In genomic region chr3:38888111-38888510, GRCm38 (mm10) we compare ENCODE assay signal across 8 mouse cellular contexts. TPM values are rescaled to one million over a fixed set of nuclear protein-coding genes. Genes with fewer than 3 reads are reported as not detected.
A peak's percentile ranks its signal among the peaks of the same experiment; 100 is the strongest.
DNase-seq lines count a peak whose midpoint lies in the region; ATAC-seq and TF ChIP-seq lines count a peak whose summit lies in the region.

No protein-coding gene starts in this region.

- H3K36me3 ChIP-seq in forebrain, embryonic 14.5 days (ENCODE audit: control insufficient read depth, insufficient read depth, low read length), result peaks cover 33% of the 10 kb centered on the region
- H3K36me3 ChIP-seq in liver, postnatal 0 days (replicated peaks; ENCODE audit: insufficient read depth, low read length), result no peaks in the 10 kb centered on the region

- TF ChIP-seq POLR2A in brain, embryonic 14.5 days (IDR thresholded peaks at IDR 0.05; ENCODE audit: borderline replicate concordance, extremely low read depth, insufficient read depth, insufficient read length, poor library complexity, severe bottlenecking), result no peak
- no peak for TF ChIP-seq POLR2A in olfactory bulb, adult 2 months (IDR thresholded peaks at IDR 0.05; ENCODE audit: insufficient read depth, low read depth, low read length)

- peak overlapping the region; percentile 98 for H3K4me2 ChIP-seq in forebrain, embryonic 14.5 days (ENCODE audit: low read length)
- peak overlapping the region; percentile 93 for H3K4me2 ChIP-seq in liver, postnatal 0 days (ENCODE audit: low read depth, low read length)

- H3K27ac ChIP-seq in forebrain, embryonic 14.5 days (ENCODE audit: low read depth, low read length), result peak overlapping the region; percentile 97; the same call in 1 of the 2 replicates
- H3K27ac ChIP-seq in liver, postnatal 0 days (ENCODE audit: low read depth), result no peak overlapping the region
- H3K27ac ChIP-seq in olfactory bulb, adult 2 months (ENCODE audit: insufficient read depth, low read depth, low read length), result no peak overlapping the region

- H3K9ac ChIP-seq in forebrain, embryonic 14.5 days (ENCODE audit: low read length), result peak overlapping the region; percentile 90
- H3K9ac ChIP-seq in liver, postnatal 0 days (replicated peaks), result no peak overlapping the region

- WGBS in forebrain, embryonic 14.5 days, result 16% methylated on average over 24 of the region's 24 CpGs
- WGBS in liver, postnatal 0 days (ENCODE audit: insufficient replicate concordance), result 14% methylated on average over 24 of the region's 24 CpGs
- WGBS in olfactory bulb, adult 2 months, result 8% methylated on average over 24 of the region's 24 CpGs

- peak; percentile 71 for TF ChIP-seq CTCF in brain, embryonic 14.5 days (IDR thresholded peaks at IDR 0.05; ENCODE audit: borderline replicate concordance, extremely low read depth, insufficient read depth, insufficient read length)
- peak; percentile 54 for TF ChIP-seq CTCF in liver, postnatal 0 days (IDR thresholded peaks at IDR 0.05; ENCODE audit: low read depth)
- TF ChIP-seq CTCF in olfactory bulb, adult 2 months (IDR thresholded peaks at IDR 0.05; ENCODE audit: insufficient read depth, low read depth, low read length), result peak; percentile 58; the same call in 1 of the 2 replicates

- peak; percentile 49 for DNase-seq in ES-CJ7 (ENCODE audit: low read depth, low spot score)
- DNase-seq in brain, embryonic 14.5 days (ENCODE audit: low read depth), result peak; percentile 78
- DNase-seq in forebrain, embryonic 14.5 days (ENCODE audit: low spot score), result peak; percentile 67
- DNase-seq in heart, postnatal 10 days, result peak; percentile 66 to 78
- DNase-seq in kidney, postnatal 4 days, result peak; percentile 85 to 87
- peak; percentile 60 for DNase-seq in liver, postnatal 0 days
- DNase-seq in adipocyte (ENCODE audit: low spot score), result no peak

- peaks cover 17% of the 10 kb centered on the region; the same call in 1 of the 2 replicates for H3K4me1 ChIP-seq in forebrain, embryonic 14.5 days (ENCODE audit: control insufficient read depth, insufficient read depth, low read length)
- H3K4me1 ChIP-seq in liver, postnatal 0 days (ENCODE audit: insufficient read depth), result peaks cover 15% of the 10 kb centered on the region
- peaks cover 24% of the 10 kb centered on the region for H3K4me1 ChIP-seq in olfactory bulb, adult 2 months (ENCODE audit: control insufficient read depth, insufficient read depth, low read length)

- no peak for ATAC-seq in forebrain, embryonic 14.5 days
- no peak for ATAC-seq in liver, postnatal 0 days

- no peak for TF ChIP-seq EP300 in liver, postnatal 0 days (IDR thresholded peaks at IDR 0.05; ENCODE audit: low read depth)

- H3K27me3 ChIP-seq in forebrain, embryonic 14.5 days (replicated peaks; ENCODE audit: control insufficient read depth, insufficient read depth, low read length), result no peaks in the 10 kb centered on the region
- H3K27me3 ChIP-seq in liver, postnatal 0 days (ENCODE audit: insufficient read depth, low read length), result peaks cover 50% of the 10 kb centered on the region

- intact Hi-C loops in heart, postnatal 10 days (cut with DNase I), result loop anchor here (5.0 to 10.0 kb wide), 7 partner anchors 34 to 1237 kb away; no protein-coding TSS in a partner anchor

- no peaks in the 10 kb centered on the region for H3K9me3 ChIP-seq in forebrain, embryonic 14.5 days (replicated peaks; ENCODE audit: control insufficient read depth, low read length)
- no peaks in the 10 kb centered on the region for H3K9me3 ChIP-seq in liver, postnatal 0 days (ENCODE audit: low read length)

- H3K4me3 ChIP-seq in forebrain, embryonic 14.5 days (ENCODE audit: low read depth, low read length), result peak overlapping the region; percentile 81
- H3K4me3 ChIP-seq in liver, postnatal 0 days (ENCODE audit: low read depth, low read length), result peak overlapping the region; percentile 54
- H3K4me3 ChIP-seq in olfactory bulb, adult 2 months (ENCODE audit: insufficient read depth, low read depth, low read length), result peak overlapping the region; percentile 69

RNA-seq across cellular contexts. Expression of gene Fat4, which starts 1.4 kb away (rescaled TPM):
- polyA plus RNA-seq in brain, embryonic 14.5 days (2012; rRNA removed), result 13.9 and 20.9 TPM in 2 replicates
- polyA plus RNA-seq in forebrain, embryonic 14.5 days (2014; fragmentation: Nextera tagmentation; extraction: Ambion mirVana), result 10.0 and 11.8 TPM in 2 replicates
- total RNA-seq in heart, postnatal 10 days (2021), result 10 to 100 TPM; 17.1 to 20.0 TPM
- polyA plus RNA-seq in liver, postnatal 0 days (2015; fragmentation: Nextera tagmentation; extraction: Ambion mirVana), result 0.22 and 0.26 TPM in 2 replicates
- not detected in 2 replicates for polyA plus RNA-seq in olfactory bulb, adult 2 months (2012; ENCODE audit: insufficient read depth, insufficient read length, low replicate concordance, missing spikeins)
